Mouse (Mus musculus) heart, postnatal 10 days (tissue): Measurements from ENCODE around the gene Timp2. TPM values are rescaled to one million over a fixed set of nuclear protein-coding genes. Genes with fewer than 3 reads are reported as not detected.
"Not testable (repeated sequence)": the region's sequence is repeated elsewhere in the genome, so short reads cannot be mapped to it uniquely, and the experiment has no call there.

Experiments
- DNase-seq, 2 experiments: peaks; one replicate each; pipeline ENCODE4 v3.0.0; 2021
- intact Hi-C: fragments of 180-260 bp; cut with DNase I; formaldehyde crosslinking; loops from one replicate; pipeline ENCODE4 v1.15.1; 2025
- total RNA-seq, 2 experiments: library from RNA; stranded (reverse); gene quantifications; 2 replicates each; pipeline ENCODE4 v1.2.3; 2021

Gene Timp2
- total RNA-seq, 2 experiments from 2014 or later, result 199 to 211 TPM

DNA sequence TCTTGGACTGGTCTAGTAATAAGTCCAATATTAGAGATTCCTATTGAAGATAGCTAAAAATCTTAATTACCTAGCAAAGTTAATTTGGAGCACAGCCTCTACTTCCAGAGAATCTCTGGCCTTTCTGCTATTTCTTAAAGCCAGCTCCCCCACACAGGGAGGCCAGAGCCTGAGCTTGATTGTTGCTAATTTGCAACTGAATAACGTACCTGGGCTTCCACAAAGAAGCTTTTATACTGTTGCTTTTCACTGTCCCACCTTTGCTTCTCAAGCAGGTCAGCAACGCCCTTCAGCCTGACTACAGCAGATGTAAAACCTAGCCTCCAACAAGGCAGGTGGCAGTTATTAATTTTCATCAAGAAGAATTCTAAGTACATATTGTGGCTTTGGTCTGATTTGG lies 47.6 kb downstream of the Timp2 start:
- not testable (repeated sequence) for DNase-seq

DNA sequence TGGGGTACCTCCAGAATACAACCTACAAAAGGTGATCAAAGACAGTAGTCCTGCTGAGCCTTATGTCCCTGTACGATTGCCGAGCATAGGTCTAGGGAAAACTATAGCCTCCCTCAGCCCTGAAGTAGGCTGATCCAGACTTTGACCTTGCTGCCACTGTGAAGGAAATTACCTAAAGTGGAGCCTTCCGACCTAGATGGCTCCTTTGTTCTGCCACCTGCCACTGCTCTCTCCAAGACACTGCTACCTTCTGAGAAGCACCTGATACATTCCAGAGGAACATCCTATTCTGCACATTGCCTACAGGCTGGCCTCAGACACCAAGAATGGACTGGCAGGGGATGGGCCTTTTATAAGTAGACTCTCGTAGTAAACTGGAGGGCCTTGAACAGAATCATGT lies 51.6 kb downstream of the Timp2 start:
- DNase-seq, intact Hi-C loops: not testable (repeated sequence)

More for the DNA sequence above, 47.6 kb downstream of the Timp2 start:
- intact Hi-C loops, result not testable (repeated sequence)

DNA sequence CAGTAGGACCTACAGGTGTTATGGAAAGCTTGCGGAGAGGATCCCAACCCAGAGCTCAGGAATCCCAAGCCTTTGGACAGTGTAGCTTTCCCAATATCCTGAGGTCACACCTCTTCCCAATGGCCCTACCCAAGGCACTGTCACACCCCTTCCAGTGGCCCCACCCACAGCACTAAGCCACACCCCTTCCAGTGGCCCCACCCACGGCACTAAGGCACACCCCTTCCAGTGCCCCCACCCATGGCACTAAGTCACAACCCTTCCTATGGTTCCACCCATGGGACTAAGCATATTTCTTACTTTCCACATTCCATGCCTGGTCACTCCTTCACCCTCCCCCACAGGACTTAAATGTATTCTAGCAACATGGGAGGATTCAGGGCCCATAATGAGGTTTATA lies 56.7 kb downstream of the Timp2 start:
- no peak for DNase-seq
- intact Hi-C loops, result no loop called here

DNA sequence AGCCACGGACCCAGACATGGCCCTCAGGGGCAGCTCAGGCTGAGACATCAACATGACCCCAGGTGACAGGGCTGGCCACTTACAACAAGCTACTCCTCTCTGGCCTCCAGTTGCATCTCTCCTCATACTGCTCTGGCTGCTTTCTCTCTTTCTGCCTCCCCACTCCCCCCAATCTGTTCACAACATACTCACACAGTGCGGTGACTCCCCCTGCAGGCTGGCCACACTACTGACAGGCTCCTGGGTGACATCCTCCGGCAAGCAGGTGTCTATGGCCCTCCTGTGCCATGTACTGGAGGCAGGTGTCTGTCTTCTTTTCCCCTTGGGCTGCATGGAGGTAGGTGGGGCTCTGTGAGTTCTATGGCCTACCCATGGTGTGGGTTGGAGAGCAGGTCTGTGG lies 57.6 kb downstream of the Timp2 start:
- intact Hi-C loops, result no loop called here
- DNase-seq, result no peak

DNA sequence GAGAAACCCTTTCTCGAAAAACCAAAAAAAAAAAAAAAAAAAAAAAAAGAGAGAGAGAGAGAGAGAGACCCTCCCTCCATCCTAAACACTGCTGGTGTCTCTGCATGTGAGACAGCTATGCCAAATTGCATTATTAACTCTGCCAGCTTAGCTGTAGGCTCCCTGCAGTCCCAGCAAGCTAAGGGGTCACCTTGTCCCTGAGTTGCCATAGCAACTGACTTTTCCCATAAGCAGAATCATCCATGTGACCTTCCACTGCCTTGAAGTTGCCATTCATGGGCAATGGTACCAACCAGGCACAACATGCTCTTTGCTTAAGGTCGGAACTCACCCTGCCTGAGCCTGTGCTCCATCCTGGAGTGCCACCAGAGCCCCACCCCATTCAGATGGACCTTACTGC lies 60.5 kb downstream of the Timp2 start:
- no peak for DNase-seq
- intact Hi-C loops, result no loop called here

DNA sequence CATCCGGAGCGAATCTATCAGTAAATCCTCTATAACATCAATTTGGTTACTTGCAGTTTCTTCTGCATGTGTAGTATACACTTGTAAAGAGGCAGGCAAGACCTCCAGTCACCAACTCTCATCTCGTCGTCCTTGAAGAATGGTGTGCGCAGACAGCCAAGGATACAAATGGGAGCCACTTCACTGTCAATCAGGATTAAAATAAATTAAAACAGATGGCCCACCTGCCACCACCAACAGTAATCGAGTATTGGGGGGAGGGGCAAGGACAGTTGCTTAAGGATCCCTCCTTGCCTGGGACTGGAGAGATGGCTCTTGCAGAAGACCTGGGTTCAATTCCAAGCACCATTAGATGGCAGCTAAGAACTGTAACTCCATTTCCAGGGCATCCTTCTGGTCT lies 62.9 kb downstream of the Timp2 start:
- DNase-seq, result no peak
- intact Hi-C loops, result no loop called here

DNA sequence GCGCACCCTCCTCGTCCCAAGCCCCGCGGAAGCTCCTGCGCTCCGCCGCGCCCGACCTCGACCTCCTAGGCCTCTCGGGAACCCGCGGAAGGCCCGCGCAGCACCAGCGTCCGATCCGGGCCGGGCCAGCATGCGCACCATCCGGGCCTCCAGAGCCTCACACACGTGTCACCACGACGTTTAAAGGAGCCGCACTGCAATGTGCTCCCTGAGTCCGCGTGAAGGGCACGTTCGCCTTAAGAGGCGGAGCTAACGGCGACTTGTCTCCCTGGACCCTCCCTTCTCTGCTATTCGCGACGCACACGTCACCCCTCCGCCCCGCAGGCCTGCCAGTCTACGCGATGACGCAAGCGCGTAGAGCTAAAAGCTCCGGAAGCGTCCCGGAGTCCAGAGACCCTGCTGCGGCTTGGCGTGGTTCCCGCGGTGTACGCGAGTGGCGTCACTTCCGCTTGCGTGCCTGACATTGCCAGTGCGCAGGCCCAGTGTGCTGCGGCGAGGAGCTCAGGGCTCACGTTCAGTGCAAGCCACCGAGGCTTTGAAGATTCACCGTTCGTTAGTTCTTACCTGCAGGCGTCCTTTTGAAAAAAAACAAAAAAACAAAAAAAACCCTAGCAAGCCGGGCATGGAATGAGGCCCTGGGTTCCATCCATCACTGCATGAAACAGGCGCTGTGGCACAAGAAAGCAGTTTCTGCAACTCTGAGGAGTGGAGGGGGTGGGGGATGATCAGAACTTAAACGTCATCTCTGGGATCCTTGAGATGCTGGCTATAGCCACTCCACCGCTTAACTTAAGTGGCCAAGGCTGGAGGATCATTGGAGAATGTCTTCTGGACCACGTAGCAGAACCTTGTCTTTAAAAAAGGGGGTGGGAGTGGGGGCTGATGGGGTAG lies 65.3 kb downstream of the Timp2 start, which contains the start of gene Usp36:
Usp36 (minus strand) TSS at position 246 of the 891 bp plus-strand sequence.
- peak; percentile 100 for DNase-seq
- intact Hi-C loops, result no loop called here

DNA sequence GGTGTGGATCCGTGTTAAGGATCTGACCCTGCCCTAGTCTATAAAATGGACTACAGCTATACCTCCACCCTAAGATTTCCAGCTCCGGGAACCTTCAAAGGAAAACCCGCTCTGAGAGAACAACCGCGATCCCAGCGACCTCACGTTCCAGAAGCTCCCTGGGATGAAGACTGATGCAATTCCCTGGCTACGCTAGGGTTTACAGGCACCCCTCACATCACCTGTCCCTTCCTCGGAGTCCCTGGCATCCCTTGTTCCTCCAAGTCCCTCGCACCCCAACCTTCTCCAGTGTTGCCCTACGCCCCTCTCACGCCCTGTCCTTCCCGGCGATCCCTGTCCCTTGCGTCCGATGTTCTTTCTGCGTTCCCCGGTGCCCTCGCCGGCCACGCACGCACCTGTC lies 66.0 kb downstream of the Timp2 start:
- intact Hi-C loops, result no loop called here

DNA sequence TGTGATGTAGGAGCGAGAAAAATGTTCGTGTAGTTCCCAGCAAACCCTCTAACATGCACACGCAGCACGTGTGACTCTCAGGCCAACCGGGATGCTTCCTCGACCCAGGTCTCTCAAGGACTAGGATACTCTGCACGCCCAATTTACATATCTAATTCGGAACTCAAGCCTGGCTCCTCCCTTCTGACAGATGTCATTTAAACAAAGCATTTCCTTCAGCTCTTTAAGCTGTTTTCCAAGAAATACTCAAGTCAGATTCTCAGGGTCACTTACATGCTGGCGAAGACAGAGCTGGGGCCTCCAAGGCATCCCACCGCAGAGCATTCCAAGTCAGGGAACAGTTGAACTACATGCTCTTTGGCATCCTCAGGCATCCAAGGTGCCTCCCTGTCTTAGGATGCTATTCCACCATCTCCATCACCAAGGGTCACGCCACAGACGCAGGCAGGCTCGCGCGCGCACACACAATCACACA lies 66.5 kb downstream of the Timp2 start:
- peak in 1 of 2 experiments; percentile 31 for DNase-seq
- intact Hi-C loops, result no loop called here

More for the DNA sequence above, 66.0 kb downstream of the Timp2 start:
- no peak for DNase-seq

DNA sequence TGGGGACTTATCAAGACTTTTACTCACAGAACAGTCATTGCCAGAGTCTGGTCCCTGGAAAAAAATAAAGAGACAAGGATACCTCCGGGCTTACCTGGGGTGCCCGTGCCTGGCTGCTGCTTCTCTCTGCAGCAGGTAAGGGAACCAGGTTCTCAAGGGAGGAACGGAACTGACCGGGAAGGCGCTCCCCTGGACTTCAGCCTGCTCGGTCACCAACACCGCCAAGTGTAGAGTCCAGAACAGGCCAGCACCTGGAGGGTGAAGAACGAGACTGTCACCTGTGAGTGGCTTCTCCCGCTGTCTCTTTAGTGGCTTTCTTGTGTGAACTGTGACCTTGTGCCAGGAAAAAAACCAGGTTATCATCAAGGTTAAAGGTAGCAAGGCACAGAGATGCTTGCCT lies 68.0 kb downstream of the Timp2 start:
- DNase-seq, result no peak

DNA sequence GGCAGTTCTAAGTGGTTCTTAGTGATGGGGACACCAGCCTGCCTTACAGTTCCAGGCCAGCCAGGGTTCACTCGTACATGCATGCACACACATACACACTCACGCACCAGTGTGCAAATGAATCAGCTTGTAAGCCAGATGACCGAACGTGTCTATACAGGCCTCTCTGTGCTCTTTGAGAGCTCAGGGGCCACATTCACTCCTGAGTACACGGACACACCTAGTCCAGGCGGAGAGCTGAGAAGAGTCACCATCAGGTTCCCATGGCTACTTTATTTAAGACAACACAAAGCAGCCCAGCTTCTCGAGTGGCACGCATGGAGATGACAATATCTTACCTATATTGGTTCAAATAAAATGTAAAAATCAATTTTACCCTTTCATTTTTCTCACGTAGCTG lies 69.1 kb downstream of the Timp2 start:
- intact Hi-C loops, result no loop called here
- no peak for DNase-seq

More for the DNA sequence above, 68.0 kb downstream of the Timp2 start:
- intact Hi-C loops, result no loop called here

DNA sequence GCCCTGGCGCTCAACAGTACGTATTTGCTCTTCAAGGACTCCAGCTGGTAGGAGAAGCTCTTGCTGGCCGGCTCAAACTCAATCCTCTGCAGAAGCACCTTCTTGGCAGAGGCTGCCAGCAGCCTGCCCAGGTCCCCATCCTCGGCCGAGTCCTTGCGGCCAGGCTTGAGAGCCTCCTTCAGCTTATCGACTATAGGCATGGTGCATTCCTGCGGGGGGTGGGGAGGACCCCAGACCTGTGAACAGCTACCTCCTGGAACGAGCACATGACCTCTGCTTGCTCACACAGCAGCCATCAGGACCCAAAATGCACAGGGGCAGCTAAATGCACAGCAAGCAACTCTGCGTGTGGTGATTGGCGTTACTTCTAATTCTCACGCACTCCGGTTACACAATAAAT lies 69.7 kb downstream of the Timp2 start:
- intact Hi-C loops, result no loop called here
- DNase-seq, result no peak

DNA sequence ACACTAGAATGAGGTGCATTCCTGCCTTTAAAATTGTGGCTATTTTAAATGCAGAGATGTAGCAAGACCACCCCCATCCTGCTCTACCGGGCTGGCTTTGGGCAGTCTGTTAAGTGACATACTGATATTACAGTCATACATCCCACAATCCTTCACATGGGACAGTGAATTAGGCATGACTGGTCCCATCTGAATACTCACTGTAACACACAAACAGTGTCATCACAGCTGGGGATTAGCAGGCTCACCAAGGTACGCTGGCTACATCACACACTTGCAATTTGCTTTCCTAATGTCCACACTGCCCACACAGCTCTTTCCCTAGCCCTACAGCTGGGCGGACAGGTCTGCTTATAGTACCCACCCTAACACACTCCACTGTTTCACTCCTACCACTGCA lies 75.3 kb downstream of the Timp2 start:
- intact Hi-C loops, result no loop called here
- DNase-seq, result no peak

DNA sequence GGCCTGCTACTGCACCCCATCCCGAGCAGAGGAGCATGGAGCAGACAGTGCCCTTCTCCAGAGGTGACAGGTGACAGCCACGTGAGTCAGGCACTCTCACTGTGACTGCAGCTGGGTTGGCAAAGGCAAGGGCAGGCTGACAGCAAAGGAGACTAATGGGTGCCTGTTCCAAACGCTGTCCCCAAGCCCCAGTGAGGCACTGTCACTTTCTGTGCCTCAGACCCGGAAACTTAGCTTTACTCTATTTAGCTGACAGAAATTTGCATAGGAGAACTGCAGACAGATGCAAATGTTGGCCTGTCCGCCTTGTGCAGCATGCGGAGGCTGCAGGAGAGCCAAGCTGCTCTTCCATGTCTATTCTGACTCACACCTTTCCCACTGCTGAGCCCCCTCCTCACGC lies 79.2 kb downstream of the Timp2 start:
- DNase-seq, result no peak

DNA sequence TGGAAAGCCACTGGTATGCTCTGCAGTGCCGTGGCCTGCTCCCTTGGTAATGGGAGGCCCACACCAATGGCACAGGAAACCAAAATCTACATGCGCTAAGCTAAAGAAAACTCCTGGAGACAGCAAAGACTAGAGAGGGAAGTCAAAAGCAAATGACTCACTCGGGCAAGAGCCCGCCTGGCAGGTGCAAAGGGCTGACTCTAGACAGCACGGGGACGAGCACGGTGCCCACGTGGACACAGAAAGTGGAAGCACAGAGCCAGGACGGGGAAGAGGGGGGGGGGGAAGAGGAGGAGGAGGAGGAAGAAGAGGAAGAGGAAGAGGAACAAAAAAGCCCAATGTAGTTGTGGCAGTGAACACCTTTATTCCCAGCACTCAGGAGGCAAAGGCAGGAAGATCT lies 80.4 kb downstream of the Timp2 start:
- intact Hi-C loops, result no loop called here
- no peak for DNase-seq

More for the DNA sequence above, 79.2 kb downstream of the Timp2 start:
- intact Hi-C loops, result no loop called here

DNA sequence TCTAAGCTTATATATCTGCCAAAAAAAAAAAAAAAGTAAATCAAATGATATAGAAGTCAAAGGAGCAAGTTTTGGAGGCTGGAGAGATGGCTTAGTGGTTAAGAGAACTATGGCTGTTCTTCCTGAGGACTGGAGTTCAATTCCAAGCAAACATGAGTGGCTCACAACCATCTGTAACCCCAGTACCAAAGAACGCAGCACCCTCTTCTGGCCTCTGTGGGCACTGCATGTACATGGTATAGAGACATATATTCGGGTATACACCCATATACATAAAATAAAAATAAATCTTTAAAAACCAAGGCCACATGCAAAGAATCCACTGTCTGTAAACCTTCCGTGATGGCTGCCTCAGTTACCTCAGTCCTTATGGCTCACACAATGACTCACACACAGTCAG lies 85.7 kb downstream of the Timp2 start:
- DNase-seq, result no peak
- intact Hi-C loops, result loop anchor here (2.0 kb wide), 1 partner anchor 185 kb away; no protein-coding TSS in a partner anchor

DNA sequence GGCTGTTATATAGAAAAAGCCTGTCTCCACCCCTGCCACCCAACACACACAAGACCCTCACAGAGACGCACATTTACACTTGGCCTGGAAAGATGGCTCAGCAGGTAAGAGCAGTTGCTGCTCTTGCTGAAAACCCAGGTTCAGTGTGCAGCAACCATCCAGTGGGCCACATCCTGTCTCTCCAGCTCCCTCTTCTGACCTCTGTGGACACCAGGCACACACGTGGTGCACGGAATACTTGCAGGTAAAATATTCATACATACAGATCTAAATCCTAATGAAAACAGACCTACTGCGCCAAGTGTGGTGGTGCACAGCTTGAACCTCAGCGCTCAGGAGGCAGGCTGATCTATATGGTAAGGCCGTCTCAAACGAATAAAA lies 88.9 kb downstream of the Timp2 start:
- intact Hi-C loops, result no loop called here
- DNase-seq, result no peak

DNA sequence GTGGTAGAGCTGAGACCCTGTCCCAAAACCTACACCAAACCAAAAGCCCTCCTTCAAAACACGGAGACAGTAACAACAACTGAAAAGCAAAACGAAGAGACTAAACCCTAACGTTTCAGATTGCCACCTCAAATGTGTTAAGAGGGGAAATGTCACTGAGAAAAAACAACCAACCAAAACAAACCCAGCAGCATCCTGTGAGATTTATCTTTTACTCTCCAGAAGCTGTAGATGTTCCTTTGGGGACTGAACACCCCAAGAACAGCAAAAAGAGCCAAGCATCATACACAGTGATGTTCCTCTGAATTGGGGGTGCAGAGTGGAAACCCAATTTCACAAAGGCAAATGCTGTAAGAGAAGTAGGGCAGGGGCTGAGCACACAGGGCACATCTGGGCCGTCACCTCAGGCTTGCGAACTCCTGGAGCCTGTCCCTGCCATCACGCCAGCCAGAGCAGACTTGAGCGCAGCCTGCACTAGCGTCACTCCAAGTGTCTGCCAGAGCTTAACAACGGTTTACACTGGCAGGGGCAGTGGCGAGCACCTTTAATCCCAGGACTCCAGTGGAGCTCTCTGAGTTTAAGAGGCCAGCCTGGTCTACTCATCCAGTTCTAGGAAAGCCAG lies 89.4 kb downstream of the Timp2 start:
- DNase-seq, result no peak
- intact Hi-C loops, result no loop called here

DNA sequence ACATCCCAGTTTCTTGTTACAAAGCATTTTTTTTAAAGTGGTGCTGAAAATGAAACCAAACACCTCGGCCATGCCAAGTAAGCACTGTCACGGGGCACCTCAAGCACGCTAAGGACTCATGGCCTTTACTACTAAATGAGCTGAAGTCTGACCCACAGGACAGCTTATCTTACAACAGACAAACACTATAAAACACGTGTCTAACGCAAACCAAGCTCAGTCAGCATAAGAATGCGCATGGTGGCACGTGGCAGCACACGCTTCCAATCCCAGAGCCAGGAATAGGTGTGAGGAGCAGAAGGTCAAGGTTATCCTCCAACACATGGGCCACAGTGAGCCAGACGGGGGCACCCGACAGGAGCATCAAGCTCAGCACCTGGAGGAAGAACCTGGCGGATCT lies 89.9 kb downstream of the Timp2 start:
- DNase-seq, result no peak
- intact Hi-C loops, result no loop called here

DNA sequence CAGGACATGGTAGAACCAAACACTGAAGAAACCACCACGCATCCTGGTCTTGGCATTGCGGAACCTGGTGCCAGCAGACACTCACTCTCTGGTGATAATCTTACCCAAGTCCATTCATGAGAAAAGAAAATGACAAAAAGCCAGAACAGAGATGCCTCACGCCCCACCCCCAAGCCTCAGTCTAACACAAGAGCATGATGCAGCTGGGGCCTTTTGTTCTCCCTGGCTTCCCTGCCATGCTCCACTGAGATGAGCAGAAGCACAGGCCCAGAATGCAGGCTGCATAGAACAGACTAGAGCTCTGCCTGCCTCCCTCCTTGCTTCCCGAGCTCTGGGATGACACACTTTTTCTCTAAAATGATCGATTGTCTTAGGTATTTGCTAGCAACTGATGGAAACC lies 92.4 kb downstream of the Timp2 start:
- DNase-seq, result no peak
- intact Hi-C loops, result no loop called here

DNA sequence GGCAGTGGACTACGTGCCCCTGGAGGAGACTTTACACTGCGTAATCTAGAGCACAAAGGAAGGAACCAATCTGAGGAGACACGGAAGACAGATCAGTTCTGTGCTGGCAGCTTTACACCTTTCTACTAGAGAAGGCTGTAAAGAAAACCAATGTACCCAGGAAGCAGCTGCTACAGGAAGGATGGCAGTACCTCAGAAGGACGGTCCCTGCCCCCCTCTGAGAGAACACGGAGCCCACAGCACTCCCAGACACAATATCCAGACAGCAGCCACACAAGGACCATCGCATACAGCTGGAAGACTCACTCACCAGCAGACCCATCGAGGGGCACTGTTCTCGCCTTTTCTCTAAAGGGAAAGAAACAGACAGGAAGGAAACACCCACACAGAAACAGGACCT lies 95.5 kb downstream of the Timp2 start:
- DNase-seq, result no peak
- intact Hi-C loops, result no loop called here

DNA sequence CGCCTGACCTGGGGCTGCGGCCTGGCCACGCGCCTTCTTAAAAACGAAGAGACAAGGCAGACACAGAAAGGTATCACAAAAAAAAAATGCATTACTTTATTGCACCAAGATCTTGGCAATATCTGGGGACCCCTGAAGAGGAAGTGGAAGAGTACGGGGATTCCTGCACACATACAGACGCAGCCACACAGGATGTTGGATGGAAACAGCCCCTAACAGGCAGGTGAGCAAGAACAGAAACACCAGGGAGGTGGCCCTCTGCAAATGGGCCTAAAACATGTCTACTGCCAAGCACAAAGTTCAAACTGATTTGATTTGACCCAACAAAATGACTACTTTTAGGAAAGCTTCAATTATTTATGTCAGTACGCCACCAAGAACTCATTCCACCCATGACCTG lies 96.0 kb downstream of the Timp2 start:
- intact Hi-C loops, result no loop called here
- DNase-seq, result no peak
